Mouse (Mus musculus) MEL-GATA-1-ER (cell line): Measurements from ENCODE around the gene Appl2.
"Not testable (repeated sequence)": the region's sequence is repeated elsewhere in the genome, so short reads cannot be mapped to it uniquely, and the experiment has no call there.

Source experiments
- DNase-seq: peaks from one replicate; pipeline ENCODE4 v3.0.0-alpha.2; 2012; ENCODE audit warnings: low read depth; ENCODE audit errors: extremely low read depth

Appl2 gene

GRCm38 (mm10) chr10:83648131-83649020, at the start of gene Appl2:
TSS of gene Appl2 (minus strand) at chr10:83648738.
- no peak for DNase-seq

DNA sequence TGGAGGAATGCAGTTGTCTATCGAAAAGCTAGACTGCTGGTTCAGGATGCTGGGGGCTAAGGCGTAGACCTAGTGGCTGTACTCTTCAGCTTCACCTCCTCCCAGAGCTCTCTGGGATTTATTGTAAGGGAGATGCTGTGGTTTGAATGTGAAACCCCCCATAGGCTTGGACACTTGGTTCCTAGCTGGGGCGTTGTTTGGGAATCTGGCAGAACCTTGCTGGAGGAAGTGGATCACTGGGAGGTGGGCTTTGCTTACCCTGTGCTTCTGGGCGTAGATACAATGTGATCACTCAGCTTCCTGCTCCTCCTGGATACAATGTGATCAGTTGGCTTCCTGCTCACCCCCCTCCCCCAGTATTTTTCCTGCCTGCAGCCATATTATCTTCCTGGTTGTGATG, 47.7 kb upstream of the Appl2 start:
- DNase-seq: no peak

DNA sequence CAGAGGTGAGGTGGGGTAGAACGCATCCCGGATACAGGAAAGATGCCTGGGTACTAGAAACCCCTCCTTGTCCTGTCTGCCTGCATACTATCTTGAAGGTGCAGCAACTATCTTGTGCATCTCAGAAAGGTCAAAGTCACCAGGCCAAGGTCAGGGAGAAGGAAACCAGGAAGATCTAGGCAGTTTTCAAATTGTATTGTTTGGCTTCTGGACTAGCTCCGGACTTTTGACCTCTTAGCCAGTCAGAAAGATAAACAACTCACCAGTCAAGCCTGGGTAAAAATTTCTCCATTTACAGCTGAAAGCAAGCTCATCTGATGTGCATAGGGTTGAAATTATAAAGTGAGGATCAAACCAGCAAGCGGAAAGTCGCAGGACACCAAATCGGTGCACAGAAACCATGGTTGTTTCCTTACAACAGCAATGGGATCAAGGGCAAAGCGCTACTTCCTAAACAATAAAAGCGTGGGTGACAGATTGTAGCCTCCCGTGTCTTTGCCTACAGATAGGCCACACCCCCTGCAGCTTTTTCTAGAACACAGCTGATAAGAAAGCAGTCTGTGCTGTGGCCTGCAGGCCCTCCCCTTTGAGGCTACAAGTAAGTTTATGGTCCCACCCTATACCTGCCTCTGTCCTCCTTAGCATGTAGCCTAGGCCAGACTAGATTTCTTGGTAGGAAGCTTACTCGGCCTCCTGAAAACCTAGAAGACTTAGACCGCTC, 43.8 kb upstream of the Appl2 start:
- DNase-seq: peak; percentile 14

GRCm38 (mm10) chr10:83688215-83688614, 39.7 kb upstream of the Appl2 start:
- DNase-seq: no peak

DNA sequence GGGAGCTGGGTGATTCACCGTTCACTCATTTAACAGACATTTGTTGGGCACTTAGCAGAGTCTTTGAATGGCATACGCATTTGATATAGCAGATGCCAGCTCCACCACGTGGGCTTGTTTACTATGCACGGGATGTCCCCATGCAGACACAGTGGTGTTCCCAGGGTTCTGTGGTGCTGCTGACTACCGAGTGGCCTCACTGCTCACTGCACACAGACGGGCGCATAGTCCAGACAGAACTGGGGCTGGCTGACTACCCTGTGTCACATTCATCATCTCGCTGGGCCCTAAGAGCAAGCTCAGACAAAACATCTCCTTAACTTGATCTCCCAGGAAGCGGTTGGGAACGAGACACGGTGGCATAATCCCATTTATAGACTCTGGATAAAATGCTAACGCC, 32.8 kb upstream of the Appl2 start:
- no peak for DNase-seq

DNA sequence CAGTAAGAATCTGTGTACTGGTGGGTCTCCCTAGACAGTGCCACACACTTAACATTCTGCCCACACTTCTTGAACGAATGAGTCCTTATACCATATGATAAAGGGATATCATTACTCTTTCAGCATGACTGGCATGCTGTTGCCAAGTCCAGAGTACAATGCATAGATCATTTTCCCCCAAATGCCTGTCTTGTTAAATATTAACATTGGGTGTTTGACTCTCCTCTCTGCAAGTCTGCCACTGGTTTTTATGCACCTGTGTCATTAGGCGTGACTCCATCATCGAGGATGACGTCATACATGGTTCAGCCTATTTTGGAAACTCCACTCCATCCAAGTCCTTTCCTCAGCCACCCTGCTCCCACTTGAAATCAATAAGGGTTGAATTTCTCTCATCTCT, 18.0 kb upstream of the Appl2 start:
- DNase-seq: no peak

GRCm38 (mm10) chr10:83661925-83662324, 13.4 kb upstream of the Appl2 start:
- DNase-seq: no peak

GRCm38 (mm10) chr10:83660605-83661004, 12.1 kb upstream of the Appl2 start:
- no peak for DNase-seq

DNA sequence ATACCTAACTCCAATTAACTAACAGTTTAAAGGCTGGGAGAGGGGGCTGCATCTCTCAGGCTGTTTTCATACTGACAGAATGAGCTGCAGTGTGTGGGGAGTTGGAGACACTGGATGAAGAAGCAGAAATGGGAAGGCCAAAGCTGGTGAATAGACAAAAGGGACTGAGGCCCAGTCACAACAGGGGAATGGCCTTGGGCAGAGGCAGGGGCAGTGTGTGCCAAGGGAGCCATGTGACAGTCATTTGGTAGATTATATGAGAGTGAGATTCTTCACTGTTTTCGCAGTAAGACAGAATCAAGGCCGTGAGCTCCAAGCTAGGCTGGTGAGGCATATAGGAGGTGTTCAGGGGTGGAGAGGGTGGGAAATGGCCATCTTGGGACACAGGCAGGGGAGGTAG, 6.1 kb upstream of the Appl2 start:
- no peak for DNase-seq

- DNase-seq: not testable (repeated sequence)
Measured at GRCm38 (mm10) chr10:83652205-83652866, 3.8 kb upstream of the Appl2 start.

GRCm38 (mm10) chr10:83649037-83649436, 499 bp upstream of the Appl2 start:
- DNase-seq: no peak

GRCm38 (mm10) chr10:83646351-83646885, 2.1 kb downstream of the Appl2 start:
- no peak for DNase-seq

- DNase-seq: no peak
Measured at GRCm38 (mm10) chr10:83645716-83645990, 2.9 kb downstream of the Appl2 start.

DNA sequence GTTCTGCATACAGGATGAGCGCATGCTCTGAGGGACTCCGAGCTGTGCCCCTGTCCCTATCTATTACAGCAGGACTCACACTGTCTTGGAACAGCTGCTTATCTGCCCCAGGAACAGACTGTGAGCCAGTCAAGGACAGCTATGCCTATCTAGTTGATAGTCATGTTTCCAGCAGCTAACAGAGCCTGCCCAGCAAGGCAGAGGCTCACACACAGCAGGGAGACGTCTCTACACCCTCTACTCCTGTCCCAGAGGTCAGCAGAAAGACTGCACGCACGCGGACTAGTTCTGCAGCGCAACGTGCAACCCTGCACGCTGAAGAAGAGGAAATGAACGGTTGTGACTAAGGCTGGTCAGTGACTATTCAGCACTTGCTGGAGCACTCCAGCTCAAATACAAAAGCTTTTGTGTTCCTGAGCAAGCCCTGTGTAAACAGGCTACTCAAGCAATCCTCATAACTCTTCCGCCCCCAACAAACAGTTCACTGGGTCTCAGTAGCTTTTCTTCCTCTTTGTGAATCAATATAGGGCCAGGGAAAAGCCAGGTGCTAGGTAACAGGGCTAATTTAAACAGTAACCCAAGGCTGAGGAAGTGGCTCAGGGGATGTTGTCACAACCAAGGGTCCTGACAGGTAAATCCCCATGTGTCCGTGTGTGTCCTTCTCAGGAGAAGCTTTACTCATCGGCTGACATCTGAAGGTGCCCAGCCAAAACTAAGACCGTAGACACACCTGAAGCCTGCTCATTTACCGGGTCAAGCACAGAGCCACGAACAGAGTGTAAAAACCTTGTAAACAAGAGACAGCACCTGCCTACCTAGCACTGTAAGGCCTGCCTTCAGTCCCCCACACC, 3.4 kb downstream of the Appl2 start:
- peak; percentile 90 for DNase-seq

- DNase-seq: no peak
Measured at GRCm38 (mm10) chr10:83644167-83644566, 4.4 kb downstream of the Appl2 start.

DNA sequence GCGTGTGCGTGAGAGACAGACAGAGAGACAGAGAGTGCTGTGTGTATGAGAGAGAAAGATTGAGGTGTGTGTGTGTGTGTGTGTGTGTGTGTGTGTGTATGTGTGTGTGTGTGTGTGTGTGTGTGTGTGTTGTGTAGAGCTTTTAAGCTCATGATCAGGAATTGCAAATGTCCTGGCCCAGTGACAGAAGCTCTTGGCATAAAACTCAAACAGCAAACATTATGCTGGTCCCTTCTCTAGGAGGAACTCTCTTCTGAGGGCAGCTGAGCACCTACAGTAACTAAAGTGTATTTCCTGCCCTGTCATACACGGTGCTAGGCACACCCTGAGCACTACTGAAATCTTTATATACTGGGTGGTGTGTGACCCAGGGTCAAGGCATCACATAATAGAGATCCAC, 6.9 kb downstream of the Appl2 start:
- DNase-seq: no peak

DNA sequence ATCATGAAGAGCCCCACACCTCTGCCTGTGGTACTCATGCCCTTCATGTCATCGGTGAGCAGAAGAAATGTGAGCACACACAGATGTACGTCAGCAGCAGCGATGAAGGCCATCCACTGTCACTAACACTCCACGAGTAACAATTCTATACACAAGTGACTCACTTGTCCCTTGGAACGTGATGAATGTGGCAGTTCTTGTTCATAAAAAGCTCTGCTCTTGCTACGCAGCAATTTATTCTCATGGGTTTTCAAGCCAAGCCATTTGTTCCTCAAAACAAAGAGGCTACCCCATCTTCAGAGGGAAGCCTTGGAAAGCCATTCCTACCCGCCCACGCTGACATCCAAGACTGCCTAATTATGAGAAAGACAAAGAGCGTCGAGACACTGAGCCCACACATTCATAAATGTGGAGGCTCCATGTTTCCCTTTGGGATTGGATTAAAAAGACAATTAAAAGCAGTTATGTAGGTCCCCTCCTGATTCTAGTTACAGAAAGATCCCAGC, 8.6 kb downstream of the Appl2 start:
- DNase-seq: no peak

- no peak for DNase-seq
Measured at GRCm38 (mm10) chr10:83637295-83637694, 11.2 kb downstream of the Appl2 start.

DNA sequence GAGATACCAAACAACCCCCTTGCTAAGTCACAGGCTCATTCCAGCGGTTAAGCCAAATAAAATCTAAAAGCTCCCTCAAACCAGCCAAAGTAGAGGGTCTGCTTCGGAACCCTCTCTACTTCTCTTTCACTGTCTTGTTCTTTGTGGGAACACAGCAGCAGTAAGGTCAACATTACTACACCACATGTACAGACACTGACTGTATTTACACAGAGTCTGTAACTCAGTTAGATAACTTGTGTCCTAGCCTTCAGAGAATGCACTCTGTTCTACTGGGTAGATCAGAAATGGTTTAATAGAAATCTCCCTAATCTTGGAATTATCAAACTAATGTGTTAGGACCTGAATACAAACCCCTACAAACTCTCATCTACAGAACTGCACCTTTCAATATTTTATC, 12.3 kb downstream of the Appl2 start:
- no peak for DNase-seq

- DNase-seq: no peak
Measured at GRCm38 (mm10) chr10:83634461-83634860, 14.1 kb downstream of the Appl2 start.

- DNase-seq: no peak
Measured at GRCm38 (mm10) chr10:83632806-83633374, 15.6 kb downstream of the Appl2 start.
